Mouse (Mus musculus) heart, postnatal 0 days (tissue): ENCODE data around the gene Olfr1006.
"Not testable (repeated sequence)": the region's sequence is repeated elsewhere in the genome, so short reads cannot be mapped to it uniquely, and the experiment has no call there.

Source experiments
- CTCF ChIP-seq: IDR thresholded peaks from 2 replicates; pipeline ENCODE4 v1.5.1; 2016; ENCODE audit warnings: antibody characterized with exemption, control low read depth, low read depth
- EP300 ChIP-seq: IDR thresholded peaks from 2 replicates; pipeline ENCODE4 v1.6.1; 2016; ENCODE audit warnings: antibody characterized with exemption, low read depth

- TF ChIP-seq EP300, CTCF: not testable (repeated sequence)
These were observed 32.1 kb upstream of the Olfr1006 start for GRCm38 (mm10) chr2:85710680-85711079.
